Mouse (Mus musculus) liver, adult 2 months (tissue): ENCODE measurements at regions not wholly inside any gene's neighbourhood (a gene's known extent, or its start where the extent isn't known, plus 50 kb on each side); places are given as distances from the start of the nearest gene placed in this dataset.

Experiments used
- DNase-seq: peaks from one replicate; pipeline ENCODE4 v3.0.0-alpha.2; 2011; ENCODE audit warnings: low read depth, low spot score; ENCODE audit errors: extremely low read depth
- H3K27ac ChIP-seq: fragments of 200-500 bp; replicated peaks from 2 replicates; pipeline ENCODE4 v1.5.1; 2012; ENCODE audit warnings: low read depth, mild to moderate bottlenecking, control low read depth, inconsistent platforms, low read length; ENCODE audit not compliant: insufficient read depth
- H3K27me3 ChIP-seq: fragments of 200-500 bp; 2 replicates; pipeline ENCODE4 v1.6.1; 2012; ENCODE audit warnings: mild to moderate bottlenecking, moderate library complexity, low read length, inconsistent platforms; ENCODE audit not compliant: control insufficient read depth, insufficient read depth
- H3K36me3 ChIP-seq: fragments of 200-500 bp; 2 replicates; pipeline ENCODE4 v1.6.1; 2012; ENCODE audit warnings: low read length, inconsistent platforms; ENCODE audit not compliant: control insufficient read depth, insufficient read depth
- H3K4me1 ChIP-seq: fragments of 200-500 bp; 2 replicates; pipeline ENCODE4 v1.6.1; 2011; ENCODE audit warnings: low read length; ENCODE audit not compliant: control insufficient read depth, insufficient read depth
- H3K4me3 ChIP-seq: fragments of 200-500 bp; 2 replicates; pipeline ENCODE4 v1.5.1; 2011; ENCODE audit warnings: low read depth, mild to moderate bottlenecking, control low read depth, low read length, moderate library complexity; ENCODE audit not compliant: insufficient read depth
- H3K79me2 ChIP-seq: fragments of 200-500 bp; 2 replicates; pipeline ENCODE4 v1.6.1; 2012; ENCODE audit warnings: inconsistent platforms, mild to moderate bottlenecking, low read length, moderate library complexity; ENCODE audit not compliant: control insufficient read depth, insufficient read depth
- H3K9ac ChIP-seq: fragments of 200-500 bp; 2 replicates; pipeline ENCODE4 v1.6.1; 2012; ENCODE audit warnings: low read depth, mild to moderate bottlenecking, control low read depth, inconsistent platforms, low read length
- CTCF ChIP-seq: fragments of 200-500 bp; IDR thresholded peaks from 2 replicates; pipeline ENCODE4 v1.5.1; 2011; ENCODE audit warnings: low read depth, low read length, control low read depth
- POLR2A ChIP-seq: fragments of 200-500 bp; IDR thresholded peaks from 2 replicates; pipeline ENCODE4 v1.6.1; 2011; ENCODE audit warnings: low read length, control low read depth; ENCODE audit not compliant: insufficient read depth; ENCODE audit errors: extremely low read depth
- WGBS: fragments of 180-500 bp; shearing (Covaris S2); methylation state at CpG from one replicate; pipeline ENCODE4 v1.1.7; 2018; 5-methylcytosine and 5-hydroxymethylcytosine counted together

- Histone ChIP-seq H3K4me1 (no peaks in the 10 kb centered on the region), H3K27ac (no peak overlapping the region), H3K4me3 (no peak overlapping the region), H3K27me3 (no peaks in the 10 kb centered on the region), H3K79me2 (no peaks in the 10 kb centered on the region), H3K9ac (no peak overlapping the region), H3K36me3 (no peaks in the 10 kb centered on the region)
- 83% methylated on average over 13 of the region's 13 CpGs for WGBS
- TF ChIP-seq CTCF (no peak), POLR2A (no peak)
- no peak for DNase-seq
These were observed 189.3 kb upstream of the Lrfn2 start for GRCm38 (mm10) chr17:48742769-48743405.

- TF ChIP-seq CTCF = no peak
- no peak for TF ChIP-seq POLR2A
- 83% methylated on average over 2 of the region's 2 CpGs for WGBS
- Histone ChIP-seq H3K4me1 (no peaks in the 10 kb centered on the region), H3K27ac (no peak overlapping the region), H3K79me2 (no peaks in the 10 kb centered on the region), H3K36me3 (no peaks in the 10 kb centered on the region), H3K4me3 (no peak overlapping the region), H3K27me3 (no peaks in the 10 kb centered on the region), H3K9ac (no peak overlapping the region)
- DNase-seq = no peak
These were observed 162.1 kb upstream of the Lrfn2 start for GRCm38 (mm10) chr17:48770099-48770498.

- 87% methylated on average over 13 of the region's 13 CpGs for WGBS
- no peaks in the 10 kb centered on the region for H3K4me1 ChIP-seq
- no peaks in the 10 kb centered on the region for H3K36me3 ChIP-seq
- no peak overlapping the region for H3K9ac ChIP-seq
- no peaks in the 10 kb centered on the region for H3K27me3 ChIP-seq
- no peak for DNase-seq
- H3K4me3 ChIP-seq = no peak overlapping the region
- no peak for TF ChIP-seq POLR2A
- H3K79me2 ChIP-seq = no peaks in the 10 kb centered on the region
- no peak overlapping the region for H3K27ac ChIP-seq
These were observed 160.4 kb upstream of the Lrfn2 start for GRCm38 (mm10) chr17:48771721-48772320.

GRCm38 (mm10) chr17:48774172-48774890, 157.8 kb upstream of the Lrfn2 start:
- Histone ChIP-seq H3K79me2 (no peaks in the 10 kb centered on the region), H3K4me1 (no peaks in the 10 kb centered on the region), H3K27ac (no peak overlapping the region), H3K4me3 (no peak overlapping the region), H3K27me3 (no peaks in the 10 kb centered on the region), H3K36me3 (no peaks in the 10 kb centered on the region), H3K9ac (no peak overlapping the region)
- DNase-seq = no peak
- WGBS = 64% methylated on average over 15 of the region's 15 CpGs
- TF ChIP-seq CTCF (no peak), POLR2A (no peak)

GRCm38 (mm10) chr17:48775479-48775878, 156.7 kb upstream of the Lrfn2 start:
- DNase-seq = no peak
- Histone ChIP-seq H3K4me3 (no peak overlapping the region), H3K79me2 (no peaks in the 10 kb centered on the region), H3K9ac (no peak overlapping the region), H3K27me3 (no peaks in the 10 kb centered on the region), H3K27ac (no peak overlapping the region), H3K4me1 (no peaks in the 10 kb centered on the region), H3K36me3 (no peaks in the 10 kb centered on the region)
- TF ChIP-seq POLR2A = no peak
- no peak for TF ChIP-seq CTCF
- WGBS = 70% methylated on average over 5 of the region's 5 CpGs

GRCm38 (mm10) chr17:48776502-48776902, 155.7 kb upstream of the Lrfn2 start:
- TF ChIP-seq CTCF (no peak), POLR2A (no peak)
- Histone ChIP-seq H3K79me2 (no peaks in the 10 kb centered on the region), H3K4me1 (no peaks in the 10 kb centered on the region), H3K9ac (no peak overlapping the region), H3K27me3 (no peaks in the 10 kb centered on the region; the same call in 1 of the 2 replicates), H3K36me3 (no peaks in the 10 kb centered on the region), H3K4me3 (no peak overlapping the region), H3K27ac (no peak overlapping the region)
- 24% methylated on average over 2 of the region's 2 CpGs for WGBS
- DNase-seq = no peak
